Mouse (Mus musculus) regulatory T cell (primary cell): Measurements from ENCODE around the gene Foxf1.

Source experiments
- in situ Hi-C: fragments of 300-600 bp; cut with MboI, MseI; formaldehyde crosslinking; loops from one replicate; pipeline ENCODE4 v1.15.1; 2025; ENCODE audit warnings: high pct_unique_total_duplicates

Gene Foxf1

GRCm38 (mm10) chr8:121108657-121109056, 24.5 kb downstream of the Foxf1 start:
- in situ Hi-C loops, result loop anchor here (25.0 kb wide), 1 partner anchor 804 kb away; the partner anchor contains the start of gene Slc7a5

- in situ Hi-C loops, result loop anchor here (25.0 kb wide), 1 partner anchor 801 kb away; the partner anchor contains the start of gene Slc7a5
Measured at GRCm38 (mm10) chr8:121111145-121111907, 27.1 kb downstream of the Foxf1 start.

DNA sequence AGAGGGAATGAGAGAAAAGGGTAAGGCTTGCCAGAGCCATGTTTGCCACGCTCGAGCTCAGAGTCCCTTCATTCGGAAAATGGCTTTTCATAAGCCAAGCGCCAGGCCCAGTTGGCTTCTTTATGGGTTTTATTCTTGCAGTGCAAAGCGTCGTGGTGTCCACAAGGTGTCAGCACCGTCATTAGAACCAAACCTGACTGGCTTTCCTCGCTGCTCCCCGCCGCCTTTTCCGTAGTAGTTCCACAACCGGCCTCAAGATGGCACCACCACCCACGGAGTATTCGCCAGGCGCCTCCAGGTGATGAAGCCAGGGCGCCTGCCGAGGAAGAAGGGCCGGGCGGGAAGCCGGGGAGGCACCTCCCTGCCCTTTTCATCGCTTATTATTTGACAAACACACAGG, 29.1 kb downstream of the Foxf1 start:
- in situ Hi-C loops, result loop anchor here (25.0 kb wide), 1 partner anchor 799 kb away; the partner anchor contains the start of gene Slc7a5

- in situ Hi-C loops, result loop anchor here (25.0 kb wide), 1 partner anchor 797 kb away; the partner anchor contains the start of gene Slc7a5
Measured at GRCm38 (mm10) chr8:121115136-121115535, 30.9 kb downstream of the Foxf1 start.

- in situ Hi-C loops, result loop anchor here (25.0 kb wide), 1 partner anchor 796 kb away; the partner anchor contains the start of gene Slc7a5
Measured at GRCm38 (mm10) chr8:121115948-121116347, 31.8 kb downstream of the Foxf1 start, which contains the start of gene Foxc2. Gene Foxc2 (plus strand): TSS chr8:121116171.

DNA sequence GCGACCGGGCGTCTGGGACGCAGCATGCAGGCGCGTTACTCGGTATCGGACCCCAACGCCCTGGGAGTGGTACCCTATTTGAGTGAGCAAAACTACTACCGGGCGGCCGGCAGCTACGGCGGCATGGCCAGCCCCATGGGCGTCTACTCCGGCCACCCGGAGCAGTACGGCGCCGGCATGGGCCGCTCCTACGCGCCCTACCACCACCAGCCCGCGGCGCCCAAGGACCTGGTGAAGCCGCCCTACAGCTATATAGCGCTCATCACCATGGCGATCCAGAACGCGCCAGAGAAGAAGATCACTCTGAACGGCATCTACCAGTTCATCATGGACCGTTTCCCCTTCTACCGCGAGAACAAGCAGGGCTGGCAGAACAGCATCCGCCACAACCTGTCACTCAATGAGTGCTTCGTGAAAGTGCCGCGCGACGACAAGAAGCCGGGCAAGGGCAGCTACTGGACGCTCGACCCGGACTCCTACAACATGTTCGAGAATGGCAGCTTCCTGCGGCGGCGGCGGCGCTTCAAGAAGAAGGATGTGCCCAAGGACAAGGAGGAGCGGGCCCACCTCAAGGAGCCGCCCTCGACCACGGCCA, 32.5 kb downstream of the Foxf1 start:
- in situ Hi-C loops, result loop anchor here (25.0 kb wide), 1 partner anchor 796 kb away; the partner anchor contains the start of gene Slc7a5

DNA sequence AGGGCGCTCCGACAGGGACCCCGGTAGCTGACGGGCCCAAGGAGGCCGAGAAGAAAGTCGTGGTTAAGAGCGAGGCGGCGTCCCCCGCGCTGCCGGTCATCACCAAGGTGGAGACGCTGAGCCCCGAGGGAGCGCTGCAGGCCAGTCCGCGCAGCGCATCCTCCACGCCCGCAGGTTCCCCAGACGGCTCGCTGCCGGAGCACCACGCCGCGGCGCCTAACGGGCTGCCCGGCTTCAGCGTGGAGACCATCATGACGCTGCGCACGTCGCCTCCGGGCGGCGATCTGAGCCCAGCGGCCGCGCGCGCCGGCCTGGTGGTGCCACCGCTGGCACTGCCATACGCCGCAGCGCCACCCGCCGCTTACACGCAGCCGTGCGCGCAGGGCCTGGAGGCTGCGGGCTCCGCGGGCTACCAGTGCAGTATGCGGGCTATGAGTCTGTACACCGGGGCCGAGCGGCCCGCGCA, 33.0 kb downstream of the Foxf1 start:
- in situ Hi-C loops, result loop anchor here (25.0 kb wide), 1 partner anchor 795 kb away; the partner anchor contains the start of gene Slc7a5

GRCm38 (mm10) chr8:121117906-121118305, 33.7 kb downstream of the Foxf1 start:
- in situ Hi-C loops, result loop anchor here (25.0 kb wide), 1 partner anchor 794 kb away; the partner anchor contains the start of gene Slc7a5

DNA sequence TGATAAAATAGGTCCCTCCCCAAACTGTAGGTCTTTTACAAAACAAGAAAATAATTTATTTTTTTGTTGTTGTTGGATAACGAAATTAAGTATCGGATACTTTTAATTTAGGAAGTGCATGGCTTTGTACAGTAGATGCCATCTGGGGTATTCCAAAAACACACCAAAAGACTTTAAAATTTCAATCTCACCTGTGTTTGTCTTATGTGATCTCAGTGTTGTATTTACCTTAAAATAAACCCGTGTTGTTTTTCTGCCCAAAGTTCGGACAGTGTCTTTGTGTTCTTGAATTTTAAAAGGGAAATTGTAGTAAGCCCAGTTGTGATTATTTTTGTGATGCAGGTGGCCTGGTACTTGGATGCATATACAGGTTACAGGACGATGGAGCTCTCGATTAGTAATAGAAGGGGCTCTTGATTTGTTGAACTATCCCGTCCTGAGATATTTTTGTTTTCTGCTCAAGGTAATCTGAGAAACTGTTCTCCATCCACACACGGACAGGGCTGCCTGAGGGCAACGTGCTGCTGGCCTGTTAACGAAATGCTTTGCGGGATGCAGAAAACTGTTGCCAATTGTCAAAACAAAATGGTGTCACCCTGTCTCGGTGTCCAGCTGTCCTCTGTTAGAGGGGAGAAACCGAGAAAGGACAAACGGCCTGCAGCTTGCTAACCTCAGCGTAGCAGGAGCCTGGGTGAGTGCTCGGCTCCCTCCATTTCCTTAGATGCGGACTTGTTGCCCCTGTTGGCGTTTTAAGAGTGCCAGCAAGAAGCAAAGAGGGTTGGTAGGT, 34.6 kb downstream of the Foxf1 start:
- in situ Hi-C loops, result loop anchor here (25.0 kb wide), 1 partner anchor 793 kb away; the partner anchor contains the start of gene Slc7a5

GRCm38 (mm10) chr8:121119635-121120455, 35.7 kb downstream of the Foxf1 start:
- in situ Hi-C loops, result loop anchor here (5.0 to 25.0 kb wide), 3 partner anchors 92 to 792 kb away; partner anchors contain the start of gene Slc7a5

DNA sequence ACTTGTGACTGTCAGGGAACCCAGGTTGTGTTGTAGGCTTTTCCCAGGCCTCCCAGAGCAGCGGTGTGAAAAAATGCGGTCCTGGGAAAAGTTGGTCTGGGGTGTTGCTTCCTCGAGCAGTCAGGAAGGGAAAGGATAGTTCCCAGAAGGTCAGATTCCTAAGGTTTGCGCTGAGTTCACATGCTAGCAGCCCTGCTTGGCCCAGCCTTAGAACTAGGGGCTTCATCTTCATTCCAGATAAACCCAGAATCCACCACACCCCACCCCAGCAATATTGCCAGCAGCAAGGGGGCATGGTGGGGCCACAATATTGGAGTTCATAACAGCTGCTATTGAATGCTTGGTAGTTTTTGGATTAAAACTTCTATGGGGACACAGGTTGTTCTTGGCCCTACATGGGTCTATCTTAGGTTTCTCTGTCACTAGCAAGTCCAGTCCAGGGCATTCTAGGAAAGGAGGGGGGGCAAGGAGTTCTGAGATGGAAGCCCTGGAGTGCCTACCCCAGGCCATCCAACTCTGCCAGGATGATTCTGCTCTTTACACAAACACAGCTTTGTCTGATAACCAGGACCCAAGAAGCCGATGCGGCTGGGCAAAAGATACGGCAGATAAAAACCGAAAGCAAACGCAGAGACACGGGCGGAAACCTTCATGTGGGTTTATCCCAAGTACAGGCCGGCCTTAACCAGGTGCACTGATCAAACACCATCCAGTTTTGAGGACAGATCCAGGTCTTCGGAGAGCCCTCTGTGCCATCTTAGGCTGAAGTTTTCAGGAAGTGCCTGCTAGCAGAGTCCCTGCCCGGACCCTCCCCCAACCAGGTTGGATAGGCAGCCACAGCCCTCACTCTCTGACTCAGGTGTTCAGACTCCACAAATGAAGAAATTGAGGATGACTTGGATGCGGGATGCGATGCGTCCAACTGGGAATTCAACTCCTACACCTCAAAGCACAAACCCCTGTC, 36.6 kb downstream of the Foxf1 start:
- in situ Hi-C loops, result loop anchor here (5.0 to 25.0 kb wide), 3 partner anchors 92 to 792 kb away; partner anchors contain the start of gene Slc7a5

DNA sequence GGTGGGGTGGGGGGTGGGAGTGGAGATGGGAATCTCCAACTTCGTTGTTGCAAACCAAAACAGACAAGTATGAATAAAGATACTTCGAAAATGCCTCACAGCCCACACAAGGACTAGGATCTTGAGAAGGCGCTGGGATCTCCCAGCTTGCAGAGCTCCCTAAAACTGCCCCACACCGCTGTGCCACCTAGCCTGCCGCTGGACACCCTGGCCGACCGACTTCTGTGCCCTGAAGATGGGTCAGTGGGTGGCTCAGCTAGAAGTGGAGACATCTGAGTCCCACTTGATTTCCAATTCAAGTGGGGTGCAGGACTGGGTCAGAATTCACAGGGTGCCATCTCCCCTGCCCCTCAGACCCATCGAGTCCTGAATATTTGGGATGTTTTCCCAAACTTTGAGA, 37.5 kb downstream of the Foxf1 start:
- in situ Hi-C loops, result loop anchor here (5.0 to 25.0 kb wide), 3 partner anchors 91 to 791 kb away; partner anchors contain the start of gene Slc7a5

DNA sequence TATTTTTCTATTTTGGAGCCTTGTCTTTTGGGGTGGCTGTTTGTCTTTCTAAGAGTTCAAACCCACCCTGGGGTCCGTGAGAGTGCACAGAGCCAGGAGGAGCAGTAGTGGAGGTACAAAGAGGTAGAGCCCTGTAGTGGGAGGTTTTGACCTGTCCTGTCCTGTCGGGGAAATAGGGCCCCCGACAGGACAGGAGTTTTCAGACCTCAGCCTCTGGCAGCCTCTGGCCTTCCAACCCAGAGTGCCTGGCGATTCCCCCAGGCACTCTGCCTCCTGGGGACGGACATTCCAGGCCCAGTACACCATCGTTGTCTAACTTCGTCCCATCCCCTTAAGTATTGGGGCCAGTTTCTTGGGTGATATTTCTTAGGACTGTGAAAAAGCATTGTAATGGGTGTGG, 38.2 kb downstream of the Foxf1 start:
- in situ Hi-C loops, result loop anchor here (5.0 to 25.0 kb wide), 3 partner anchors 90 to 790 kb away; partner anchors contain the start of gene Slc7a5

DNA sequence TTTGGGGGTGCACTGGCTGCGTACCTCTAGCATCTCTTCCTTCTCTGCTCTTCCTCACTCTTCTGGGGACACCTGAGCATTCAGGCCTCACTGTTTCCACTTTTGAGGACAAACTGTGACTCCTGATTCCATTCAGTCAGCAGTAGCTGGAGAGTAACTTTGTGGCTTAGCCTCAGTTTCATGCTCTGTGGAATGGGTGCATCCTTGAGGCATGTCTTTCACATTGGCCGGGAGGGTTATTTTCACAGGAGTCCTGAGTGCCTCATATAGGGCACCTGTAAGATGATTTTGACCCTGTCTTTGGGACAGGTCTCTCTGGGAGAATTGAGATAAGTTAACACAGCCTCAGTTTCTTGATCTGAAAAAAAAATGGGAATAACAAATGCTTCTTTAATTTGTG, 38.9 kb downstream of the Foxf1 start:
- in situ Hi-C loops, result loop anchor here (5.0 to 25.0 kb wide), 3 partner anchors 89 to 789 kb away; partner anchors contain the start of gene Slc7a5

GRCm38 (mm10) chr8:121124547-121125239, 40.5 kb downstream of the Foxf1 start:
- in situ Hi-C loops, result loop anchor here (5.0 to 25.0 kb wide), 3 partner anchors 88 to 788 kb away; partner anchors contain the start of gene Slc7a5

GRCm38 (mm10) chr8:121125311-121125876, 41.2 kb downstream of the Foxf1 start:
- in situ Hi-C loops, result loop anchor here (10.0 kb wide), 1 partner anchor 369 kb away; no protein-coding TSS in a partner anchor

GRCm38 (mm10) chr8:121126191-121126590, 42.0 kb downstream of the Foxf1 start:
- in situ Hi-C loops, result loop anchor here (10.0 kb wide), 1 partner anchor 369 kb away; no protein-coding TSS in a partner anchor

DNA sequence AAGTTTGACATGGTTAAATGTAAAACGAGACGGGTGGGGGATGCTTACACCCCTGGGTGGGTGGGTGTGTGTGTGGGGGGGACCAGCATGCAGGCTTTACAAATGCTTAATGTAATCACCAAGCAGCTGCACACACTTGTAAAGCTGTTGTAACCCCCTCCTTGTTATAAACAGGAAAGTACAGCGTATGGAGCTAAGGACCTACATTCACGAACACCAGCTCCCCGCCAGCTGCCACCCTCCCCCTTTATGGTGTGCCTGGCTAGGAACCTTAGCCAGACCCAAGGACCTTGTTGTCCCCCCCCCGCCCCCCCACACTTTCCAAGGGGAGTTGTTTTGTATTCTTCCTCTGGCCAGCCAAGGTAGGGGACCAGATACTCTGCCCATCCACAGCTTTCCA, 42.5 kb downstream of the Foxf1 start:
- in situ Hi-C loops, result loop anchor here (10.0 kb wide), 1 partner anchor 368 kb away; no protein-coding TSS in a partner anchor
